Comparison of ENCODE assay signal across 17 mouse cellular contexts in the genomic region with DNA sequence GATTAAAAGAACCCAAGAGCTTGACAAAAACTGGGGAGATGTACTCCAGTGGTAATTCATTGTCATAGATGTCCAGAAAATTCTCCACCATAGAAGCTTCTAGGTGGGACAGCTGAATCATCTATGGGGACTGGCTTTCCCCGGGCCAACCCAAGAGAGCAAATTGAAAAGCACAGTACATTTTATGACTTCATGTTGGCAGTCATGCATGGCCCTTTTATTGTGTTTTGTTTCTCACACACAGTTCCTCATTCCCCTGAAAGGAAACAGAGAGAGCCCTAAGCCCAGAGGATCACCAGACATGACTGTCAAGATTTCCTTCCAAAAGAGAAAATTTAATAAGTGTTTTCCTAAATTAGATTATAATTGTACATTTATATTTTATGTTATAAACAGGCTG.
"Had no signal": no experiment of that assay in that cellular context is flagged by ENCODE, and none has a peak within 500 bp of the region (broad histone marks: within the 10 kb centered on the region; RNA-seq: fewer than 3 reads in every experiment).

No protein-coding gene starts in this region.

- H3K4me1 ChIP-seq: intestine, embryonic 15.5 days; limb, embryonic 15.5 days; liver, embryonic 12.5 days; midbrain, embryonic 13.5 days had no signal

- H3K27me3 ChIP-seq: intestine, embryonic 15.5 days; kidney, embryonic 15.5 days; limb, embryonic 15.5 days; liver, embryonic 12.5 days; megakaryocyte, embryonic 14.5 days; midbrain, embryonic 13.5 days had no signal

- H3K4me2 ChIP-seq: intestine, embryonic 15.5 days; kidney, embryonic 15.5 days; limb, embryonic 15.5 days; liver, embryonic 12.5 days; lung, embryonic 14.5 days; midbrain, embryonic 13.5 days had no signal

- H3K9ac ChIP-seq: intestine, embryonic 15.5 days; kidney, embryonic 15.5 days; limb, embryonic 15.5 days; liver, embryonic 12.5 days; lung, embryonic 14.5 days; midbrain, embryonic 13.5 days had no signal

- DNase-seq: kidney, adult 18-20 months; kidney, postnatal 14 days; layer of hippocampus, adult 9-11 months; layer of hippocampus, postnatal 36 days; lung, postnatal 10 days; lung, postnatal 4 days; retina, postnatal 1 day; right cerebral cortex, postnatal 4 days; thymus, adult 18-20 months; thymus, postnatal 25 days had no signal

- H3K36me3 ChIP-seq: intestine, embryonic 15.5 days; kidney, embryonic 15.5 days; limb, embryonic 15.5 days; liver, embryonic 12.5 days; midbrain, embryonic 13.5 days had no signal

- H3K27ac ChIP-seq: intestine, embryonic 15.5 days; kidney, embryonic 15.5 days; limb, embryonic 15.5 days; liver, embryonic 12.5 days; midbrain, embryonic 13.5 days had no signal

- H3K9me3 ChIP-seq: intestine, embryonic 15.5 days; kidney, embryonic 15.5 days; limb, embryonic 15.5 days; liver, embryonic 12.5 days; megakaryocyte, embryonic 14.5 days; midbrain, embryonic 13.5 days had no signal

- H3K4me3 ChIP-seq: intestine, embryonic 15.5 days; kidney, embryonic 15.5 days; limb, embryonic 15.5 days; liver, embryonic 12.5 days; megakaryocyte, embryonic 14.5 days; midbrain, embryonic 13.5 days had no signal

- ATAC-seq: intestine, embryonic 15.5 days; liver, embryonic 12.5 days; midbrain, embryonic 13.5 days had no signal
